Mouse (Mus musculus) limb, embryonic 11.5 days (tissue): ENCODE results near the gene Pklr. TPM values are rescaled to one million over a fixed set of nuclear protein-coding genes. Genes with fewer than 3 reads are reported as not detected.

Source experiments
- ATAC-seq: fragments of 200-750 bp; cut with Nextera tagmentation; 2 replicates; pipeline ENCODE4 v1.8.0; 2017; ENCODE audit warnings: low read depth; ENCODE audit not compliant: insufficient number of reproducible peaks, low FRiP score, low TSS enrichment
- DNase-seq: peaks from one replicate; pipeline ENCODE4 v3.0.0-alpha.2; 2015; ENCODE audit warnings: low spot score
- H3K27ac ChIP-seq: fragments of 300-500 bp; sonication (generic); replicated peaks from 2 replicates; pipeline ENCODE4 v1.5.1; 2014; ENCODE audit warnings: low read depth, mild to moderate bottlenecking, low read length
- H3K27me3 ChIP-seq: fragments of 300-500 bp; sonication (generic); 2 replicates; pipeline ENCODE4 v1.6.1; 2014; ENCODE audit warnings: mild to moderate bottlenecking, low read length, mixed read lengths; ENCODE audit not compliant: control insufficient read depth, insufficient read depth
- H3K36me3 ChIP-seq: fragments of 300-500 bp; sonication (generic); 2 replicates; pipeline ENCODE4 v1.6.1; 2014; ENCODE audit warnings: mild to moderate bottlenecking, low read length, moderate library complexity, mixed read lengths; ENCODE audit not compliant: control insufficient read depth, insufficient read depth
- H3K4me1 ChIP-seq: fragments of 300-500 bp; sonication (generic); 2 replicates; pipeline ENCODE4 v1.6.1; 2014; ENCODE audit warnings: low read length, mixed read lengths; ENCODE audit not compliant: control insufficient read depth, insufficient read depth
- H3K4me2 ChIP-seq: fragments of 300-500 bp; sonication (generic); 2 replicates; pipeline ENCODE4 v1.6.1; 2014; ENCODE audit warnings: low read depth, mild to moderate bottlenecking, moderate library complexity; ENCODE audit not compliant: severe bottlenecking
- H3K4me3 ChIP-seq: fragments of 300-500 bp; sonication (generic); 2 replicates; pipeline ENCODE4 v1.5.1; 2014; ENCODE audit warnings: low read depth, low read length
- H3K9ac ChIP-seq: fragments of 300-500 bp; sonication (generic); 2 replicates; pipeline ENCODE4 v1.6.1; 2014; ENCODE audit warnings: mild to moderate bottlenecking, low read length
- H3K9me3 ChIP-seq: fragments of 300-500 bp; sonication (generic); 2 replicates; pipeline ENCODE4 v1.6.1; 2016; ENCODE audit warnings: low read length; ENCODE audit not compliant: control insufficient read depth
- WGBS: fragments of 180-500 bp; shearing (Covaris S2); extraction: QIAGEN DNeasy Blood & Tissue Kit; methylation state at CpG from one replicate; pipeline ENCODE4 v1.1.7; 2014; 5-methylcytosine and 5-hydroxymethylcytosine counted together
- polyA plus RNA-seq: library from polyadenylated mRNA; unstranded; fragments of >200 nt; fragmentation: Nextera tagmentation; extraction: Ambion mirVana; gene quantifications from 2 replicates; pipeline ENCODE4 v1.2.1, GENCODE M21; 2014

The Pklr gene
- polyA plus RNA-seq, 1 experiment from 2014 or later = 1.2 TPM

GRCm38 (mm10) chr3:89177242-89178106, 41.5 kb downstream of the Pklr start, which contains the start of gene Scamp3:
Gene Scamp3 (plus strand): TSS chr3:89177473.
- Histone ChIP-seq H3K9ac (peak within 1 kb of the TSS; percentile 86), H3K4me3 (peak within 1 kb of the TSS; percentile 59), H3K4me2 (peak within 1 kb of the TSS; percentile 82), H3K27ac (peak within 1 kb of the TSS; percentile 53), H3K9me3 (no peaks in the 10 kb centered on the region), H3K4me1 (0 out of 2 replicates have a peak, but pooled peaks cover 6% of the 10 kb centered on the region), H3K36me3 (peaks cover 37% of the 10 kb centered on the region), H3K27me3 (no peaks in the 10 kb centered on the region)
- ATAC-seq (peak; percentile 93), DNase-seq (peak; percentile 93)
- under 1% methylated on average over 43 of the region's 43 CpGs for WGBS

GRCm38 (mm10) chr3:89178107-89178385, 42.1 kb downstream of the Pklr start:
- no peaks in the 10 kb centered on the region for H3K27me3 ChIP-seq
- no peaks in the 10 kb centered on the region for H3K9me3 ChIP-seq
- peak overlapping the region; percentile 53 for H3K27ac ChIP-seq
- ATAC-seq = no peak
- H3K4me1 ChIP-seq = peaks cover 8% of the 10 kb centered on the region; the same call in 1 of the 2 replicates
- DNase-seq = no peak
- peak overlapping the region; percentile 59 for H3K4me3 ChIP-seq
- WGBS = 8% methylated on average over 6 of the region's 6 CpGs
- peaks cover 35% of the 10 kb centered on the region for H3K36me3 ChIP-seq
- peak overlapping the region; percentile 82 for H3K4me2 ChIP-seq
- peak overlapping the region; percentile 86 for H3K9ac ChIP-seq

GRCm38 (mm10) chr3:89179056-89179455, 43.1 kb downstream of the Pklr start:
- H3K4me2 ChIP-seq = peak overlapping the region; percentile 82; the same call in 1 of the 2 replicates
- H3K36me3 ChIP-seq = peaks cover 26% of the 10 kb centered on the region
- H3K4me3 ChIP-seq = no peak overlapping the region
- ATAC-seq (no peak), DNase-seq (no peak)
- WGBS = 93% methylated on average over 11 of the region's 11 CpGs
- H3K27me3 ChIP-seq = no peaks in the 10 kb centered on the region
- H3K4me1 ChIP-seq = peaks cover 14% of the 10 kb centered on the region
- H3K27ac ChIP-seq = no peak overlapping the region
- no peak overlapping the region for H3K9ac ChIP-seq
- no peaks in the 10 kb centered on the region for H3K9me3 ChIP-seq

GRCm38 (mm10) chr3:89181749-89182500, 46.0 kb downstream of the Pklr start:
- no peaks in the 10 kb centered on the region for H3K9me3 ChIP-seq
- peaks cover 21% of the 10 kb centered on the region for H3K36me3 ChIP-seq
- no peaks in the 10 kb centered on the region for H3K27me3 ChIP-seq
- no peak overlapping the region for H3K9ac ChIP-seq
- 93% methylated on average over 27 of the region's 27 CpGs for WGBS
- H3K4me2 ChIP-seq = no peak overlapping the region
- no peak overlapping the region; the same call in 1 of the 2 replicates for H3K27ac ChIP-seq
- H3K4me3 ChIP-seq = no peak overlapping the region
- ATAC-seq = no peak
- DNase-seq = no peak
- peaks cover 30% of the 10 kb centered on the region for H3K4me1 ChIP-seq

GRCm38 (mm10) chr3:89182531-89183057, 46.7 kb downstream of the Pklr start:
- no peaks in the 10 kb centered on the region for H3K9me3 ChIP-seq
- ATAC-seq (peak; percentile 7; the same call in 1 of the 2 replicates), DNase-seq (no peak)
- 44% methylated on average over 7 of the region's 7 CpGs for WGBS
- no peak overlapping the region; the same call in 1 of the 2 replicates for H3K27ac ChIP-seq
- peak overlapping the region; percentile 84 for H3K9ac ChIP-seq
- peak overlapping the region; percentile 96; the same call in 1 of the 2 replicates for H3K4me2 ChIP-seq
- H3K4me1 ChIP-seq = peaks cover 30% of the 10 kb centered on the region
- H3K4me3 ChIP-seq = peak overlapping the region; percentile 66; the same call in 1 of the 2 replicates
- no peaks in the 10 kb centered on the region for H3K27me3 ChIP-seq
- peaks cover 22% of the 10 kb centered on the region for H3K36me3 ChIP-seq

GRCm38 (mm10) chr3:89183058-89183958, 47.4 kb downstream of the Pklr start, which contains the start of gene Fam189b:
Gene Fam189b (plus strand): TSS chr3:89183143.
- H3K36me3 ChIP-seq = peaks cover 22% of the 10 kb centered on the region
- ATAC-seq = peak; percentile 91

GRCm38 (mm10) chr3:89183959-89184315, 48.0 kb downstream of the Pklr start:
- H3K4me3 ChIP-seq = peak overlapping the region; percentile 66
- no peaks in the 10 kb centered on the region for H3K9me3 ChIP-seq
- H3K36me3 ChIP-seq = peaks cover 22% of the 10 kb centered on the region
- H3K27ac ChIP-seq = no peak overlapping the region; the same call in 1 of the 2 replicates
- DNase-seq = no peak
- 73% methylated on average over 6 of the region's 6 CpGs for WGBS
- peak overlapping the region; percentile 96 for H3K4me2 ChIP-seq
- H3K4me1 ChIP-seq = peaks cover 24% of the 10 kb centered on the region
- H3K9ac ChIP-seq = peak overlapping the region; percentile 84
- ATAC-seq = no peak
- H3K27me3 ChIP-seq = no peaks in the 10 kb centered on the region

More at GRCm38 (mm10) chr3:89183058-89183958, 47.4 kb downstream of the Pklr start, which contains the start of gene Fam189b:
- Histone ChIP-seq H3K4me3 (peak within 1 kb of the TSS; percentile 66), H3K27ac (peak within 1 kb of the TSS; percentile 73), H3K4me2 (peak within 1 kb of the TSS; percentile 96), H3K9ac (peak within 1 kb of the TSS; percentile 84), H3K9me3 (no peaks in the 10 kb centered on the region), H3K4me1 (peaks cover 30% of the 10 kb centered on the region), H3K27me3 (no peaks in the 10 kb centered on the region)
- WGBS = 5% methylated on average over 39 of the region's 39 CpGs
- DNase-seq = peak; percentile 89
